Mouse (Mus musculus) stomach, embryonic 16.5 days (tissue): ENCODE data around the gene Olfr1120. TPM values are rescaled to one million over a fixed set of nuclear protein-coding genes. Genes with fewer than 3 reads are reported as not detected.

Source experiments
- polyA plus RNA-seq: library from polyadenylated mRNA; unstranded; fragments of >200 nt; fragmentation: Nextera tagmentation; extraction: Ambion mirVana; gene quantifications from 2 replicates; pipeline ENCODE4 v1.2.1, GENCODE M21; 2015

Gene Olfr1120
- polyA plus RNA-seq, 1 experiment from 2014 or later = not detected

Other genes with a start within 250 kb of the Olfr1120 start
- gene Olfr259, start 240.2 kb upstream of the Olfr1120 start, polyA plus RNA-seq = not detected in 2 replicates
- gene Olfr1110, start 214.5 kb upstream of the Olfr1120 start, polyA plus RNA-seq = not detected in 2 replicates
- gene Olfr1111, start 202.2 kb upstream of the Olfr1120 start, polyA plus RNA-seq = not detected in 2 replicates
- gene Olfr1112, start 167.0 kb upstream of the Olfr1120 start, polyA plus RNA-seq = not detected in 2 replicates
- gene Olfr1113, start 145.8 kb upstream of the Olfr1120 start, polyA plus RNA-seq = not detected in 2 replicates
- gene Olfr1115, start 106.8 kb upstream of the Olfr1120 start, polyA plus RNA-seq = not detected in 2 replicates
- gene Olfr1116, start 87.3 kb upstream of the Olfr1120 start, polyA plus RNA-seq = not detected in 2 replicates
- gene Olfr1118, start 47.2 kb upstream of the Olfr1120 start, polyA plus RNA-seq = not detected in 2 replicates
- not detected in 2 replicates for gene Olfr1121, start 15.1 kb downstream of the Olfr1120 start, polyA plus RNA-seq
- gene Olfr1122, start 31.0 kb downstream of the Olfr1120 start, polyA plus RNA-seq = not detected in 2 replicates
- not detected in 2 replicates for gene Olfr1123, start 61.8 kb downstream of the Olfr1120 start, polyA plus RNA-seq
- 0.06 and 0.09 TPM in 2 replicates for gene Olfr1124, start 75.5 kb downstream of the Olfr1120 start, polyA plus RNA-seq
- not detected in 2 replicates for gene Olfr1126, start 99.1 kb downstream of the Olfr1120 start, polyA plus RNA-seq
- gene Pramel7, start 142.3 kb downstream of the Olfr1120 start, polyA plus RNA-seq = not detected in 2 replicates
- not detected in 2 replicates for gene Pramel6, start 151.8 kb downstream of the Olfr1120 start, polyA plus RNA-seq
- not detected in 2 replicates for gene Olfr153, start 177.0 kb downstream of the Olfr1120 start, polyA plus RNA-seq
- gene Olfr1128, start 190.7 kb downstream of the Olfr1120 start, polyA plus RNA-seq = not detected in 2 replicates
- not detected in 2 replicates for gene Olfr1129, start 219.1 kb downstream of the Olfr1120 start, polyA plus RNA-seq